Mouse (Mus musculus) liver, embryonic 18 days (tissue): Measurements from ENCODE around the gene Ccn2. TPM values are rescaled to one million over a fixed set of nuclear protein-coding genes. Genes with fewer than 3 reads are reported as not detected.

Experiments
- polyA plus RNA-seq: library from polyadenylated mRNA; depleted of rRNA; stranded (reverse); fragments of >200 nt; gene quantifications from 2 replicates; pipeline ENCODE4 v1.2.3, GENCODE M21; 2012; rRNA removed

Ccn2 gene
- 8.1 and 8.6 TPM in 2 replicates for polyA plus RNA-seq

DNA sequence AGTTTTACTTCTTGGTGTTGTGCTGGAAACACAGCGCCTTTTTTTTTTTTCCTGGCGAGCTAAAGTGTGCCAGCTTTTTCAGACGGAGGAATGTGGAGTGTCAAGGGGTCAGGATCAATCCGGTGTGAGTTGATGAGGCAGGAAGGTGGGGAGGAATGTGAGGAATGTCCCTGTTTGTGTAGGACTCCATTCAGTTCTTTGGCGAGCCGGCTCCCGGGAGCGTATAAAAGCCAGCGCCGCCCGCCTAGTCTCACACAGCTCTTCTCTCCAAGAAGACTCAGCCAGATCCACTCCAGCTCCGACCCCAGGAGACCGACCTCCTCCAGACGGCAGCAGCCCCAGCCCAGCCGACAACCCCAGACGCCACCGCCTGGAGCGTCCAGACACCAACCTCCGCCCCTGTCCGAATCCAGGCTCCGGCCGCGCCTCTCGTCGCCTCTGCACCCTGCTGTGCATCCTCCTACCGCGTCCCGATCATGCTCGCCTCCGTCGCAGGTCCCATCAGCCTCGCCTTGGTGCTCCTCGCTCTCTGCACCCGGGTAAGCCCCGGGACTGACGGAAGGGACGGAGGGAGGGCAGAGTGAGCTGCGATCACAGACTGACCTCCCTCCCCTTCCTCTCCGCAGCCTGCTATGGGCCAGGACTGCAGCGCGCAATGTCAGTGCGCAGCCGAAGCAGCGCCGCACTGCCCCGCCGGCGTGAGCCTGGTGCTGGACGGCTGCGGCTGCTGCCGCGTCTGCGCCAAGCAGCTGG lies at the start of gene Ccn2:
Gene Ccn2, plus strand, starts transcription at position 193 of the 753 bp plus-strand sequence.

Other genes starting within 250 kb of the Ccn2 start
- 1.4 and 1.9 TPM in 2 replicates for gene Enpp1, start 116.7 kb downstream of the Ccn2 start, polyA plus RNA-seq
- 2.6 and 2.7 TPM in 2 replicates for gene Enpp3, start 247.4 kb downstream of the Ccn2 start, polyA plus RNA-seq